Mouse (Mus musculus) forebrain, postnatal 0 days (tissue): ENCODE measurements at regions not wholly inside any gene's neighbourhood (a gene's known extent, or its start where the extent isn't known, plus 50 kb on each side); places are given as distances from the start of the nearest gene placed in this dataset.
A peak's percentile ranks its signal among the peaks of the same experiment; 100 is the strongest.
"Not testable (repeated sequence)": the region's sequence is repeated elsewhere in the genome, so short reads cannot be mapped to it uniquely, and the experiment has no call there.

Experiments
- ATAC-seq: fragments of 200-750 bp; cut with Nextera tagmentation; 2 replicates; pipeline ENCODE4 v1.8.0; 2017; ENCODE audit warnings: mild to moderate bottlenecking, moderate library complexity
- DNase-seq: peaks from one replicate; pipeline ENCODE4 v3.0.0-alpha.2; 2015
- H3K27ac ChIP-seq: fragments of 300-500 bp; sonication (generic); 2 replicates; pipeline ENCODE4 v1.5.1; 2014; ENCODE audit warnings: low read depth, mild to moderate bottlenecking, antibody characterized with exemption, low read length, moderate library complexity, mixed read lengths
- H3K27me3 ChIP-seq: fragments of 300-500 bp; sonication (generic); 2 replicates; pipeline ENCODE4 v1.6.1; 2014; ENCODE audit warnings: mild to moderate bottlenecking, low read length, mixed read lengths; ENCODE audit not compliant: insufficient read depth
- H3K36me3 ChIP-seq: fragments of 300-500 bp; sonication (generic); 2 replicates; pipeline ENCODE4 v1.6.1; 2014; ENCODE audit warnings: mild to moderate bottlenecking, moderate library complexity; ENCODE audit not compliant: insufficient read depth
- H3K4me1 ChIP-seq: fragments of 300-500 bp; sonication (generic); 2 replicates; pipeline ENCODE4 v1.6.1; 2014; ENCODE audit warnings: antibody characterized with exemption; ENCODE audit not compliant: insufficient read depth
- H3K4me2 ChIP-seq: fragments of 300-500 bp; sonication (generic); 2 replicates; pipeline ENCODE4 v1.6.1; 2014; ENCODE audit warnings: low read depth, mild to moderate bottlenecking, moderate library complexity
- H3K4me3 ChIP-seq: fragments of 300-500 bp; sonication (generic); 2 replicates; pipeline ENCODE4 v1.5.1; 2014; ENCODE audit warnings: low read depth, low read length, mixed read lengths
- H3K9ac ChIP-seq: fragments of 300-500 bp; sonication (generic); 2 replicates; pipeline ENCODE4 v1.6.1; 2014; ENCODE audit warnings: mild to moderate bottlenecking
- H3K9me3 ChIP-seq: fragments of 300-500 bp; sonication (generic); 2 replicates; pipeline ENCODE4 v1.6.1; 2016; ENCODE audit warnings: low read length
- CTCF ChIP-seq: sonication (generic); IDR thresholded peaks from 2 replicates; pipeline ENCODE4 v1.5.1; 2016; ENCODE audit warnings: antibody characterized with exemption, control low read depth, low read depth
- WGBS: fragments of 180-500 bp; shearing (Covaris S2); extraction: QIAGEN DNeasy Blood & Tissue Kit; methylation state at CpG from one replicate; pipeline ENCODE4 v1.1.7; 2014; 5-methylcytosine and 5-hydroxymethylcytosine counted together

GRCm38 (mm10) chr12:114009391-114009790 is 465.7 kb downstream of the Adam6a start:
- H3K36me3 ChIP-seq = no peaks in the 10 kb centered on the region
- no peak for DNase-seq
- H3K4me1 ChIP-seq = no peaks in the 10 kb centered on the region
- no peaks in the 10 kb centered on the region for H3K9me3 ChIP-seq
- H3K9ac ChIP-seq = no peak overlapping the region
- H3K4me2 ChIP-seq = no peak overlapping the region
- TF ChIP-seq CTCF = no peak
- H3K27ac ChIP-seq = no peak overlapping the region
- no peaks in the 10 kb centered on the region for H3K27me3 ChIP-seq
- no peak for ATAC-seq
- H3K4me3 ChIP-seq = no peak overlapping the region
- 51% methylated on average over 2 of the region's 2 CpGs for WGBS

- H3K27me3 ChIP-seq, DNase-seq, H3K4me1 ChIP-seq, H3K9ac ChIP-seq, ATAC-seq, H3K4me3 ChIP-seq, H3K36me3 ChIP-seq, H3K4me2 ChIP-seq, H3K9me3 ChIP-seq, H3K27ac ChIP-seq: not testable (repeated sequence)
- TF ChIP-seq CTCF = peak; percentile 17; the same call in 1 of the 2 replicates
- WGBS = 26% methylated on average over 4 of the region's 4 CpGs
Measured at GRCm38 (mm10) chr12:114012860-114013259, 469.2 kb downstream of the Adam6a start.

- not testable (repeated sequence) for H3K36me3 ChIP-seq, DNase-seq, H3K4me1 ChIP-seq, H3K9me3 ChIP-seq, H3K27me3 ChIP-seq, H3K9ac ChIP-seq, H3K4me3 ChIP-seq, H3K4me2 ChIP-seq, H3K27ac ChIP-seq, ATAC-seq
- 68% methylated on average over 2 of the region's 2 CpGs for WGBS
Measured at GRCm38 (mm10) chr12:114037011-114037410, 493.3 kb downstream of the Adam6a start.

- H3K9ac ChIP-seq, H3K4me3 ChIP-seq, H3K9me3 ChIP-seq, H3K36me3 ChIP-seq, H3K4me1 ChIP-seq, ATAC-seq, H3K27ac ChIP-seq, H3K27me3 ChIP-seq, DNase-seq, H3K4me2 ChIP-seq: not testable (repeated sequence)
- TF ChIP-seq CTCF = 0 out of 2 replicates have a peak, but pooled peaks have one; percentile 3
- 65% methylated on average over 8 of the region's 8 CpGs for WGBS
Measured at GRCm38 (mm10) chr12:114047991-114048390, 504.3 kb downstream of the Adam6a start.

GRCm38 (mm10) chr12:114053341-114053740 is 509.6 kb downstream of the Adam6a start:
- no peak for ATAC-seq

GRCm38 (mm10) chr12:114059615-114060014 is 515.9 kb downstream of the Adam6a start:
- Histone ChIP-seq H3K27me3 (no peaks in the 10 kb centered on the region), H3K36me3 (no peaks in the 10 kb centered on the region), H3K4me2 (no peak overlapping the region), H3K4me3 (no peak overlapping the region), H3K9ac (no peak overlapping the region), H3K9me3 (no peaks in the 10 kb centered on the region), H3K4me1 (no peaks in the 10 kb centered on the region), H3K27ac (no peak overlapping the region)
- WGBS = 52% methylated on average over 3 of the region's 3 CpGs
- TF ChIP-seq CTCF = no peak
- ATAC-seq (no peak), DNase-seq (no peak)

More at GRCm38 (mm10) chr12:114053341-114053740, 509.6 kb downstream of the Adam6a start:
- no peak for DNase-seq
- H3K27me3 ChIP-seq = no peaks in the 10 kb centered on the region
- H3K27ac ChIP-seq = no peak overlapping the region
- H3K4me3 ChIP-seq = no peak overlapping the region
- no peaks in the 10 kb centered on the region for H3K4me1 ChIP-seq
- no peak for TF ChIP-seq CTCF
- no peak overlapping the region for H3K9ac ChIP-seq
- 95% methylated on average over 2 of the region's 2 CpGs for whole genome bisulfite sequencing
- no peaks in the 10 kb centered on the region for H3K36me3 ChIP-seq
- H3K9me3 ChIP-seq = no peaks in the 10 kb centered on the region
- no peak overlapping the region for H3K4me2 ChIP-seq

- Histone ChIP-seq H3K4me3 (no peak overlapping the region), H3K9ac (no peak overlapping the region), H3K36me3 (no peaks in the 10 kb centered on the region), H3K27me3 (no peaks in the 10 kb centered on the region), H3K4me2 (no peak overlapping the region), H3K27ac (no peak overlapping the region), H3K4me1 (no peaks in the 10 kb centered on the region), H3K9me3 (0 out of 2 replicates have a peak, but pooled peaks cover 17% of the 10 kb centered on the region)
- no peak for TF ChIP-seq CTCF
- ATAC-seq (no peak), DNase-seq (no peak)
Measured at GRCm38 (mm10) chr12:114067166-114067565, 523.5 kb downstream of the Adam6a start.

- WGBS = 85% methylated on average over 4 of the region's 4 CpGs
- H3K4me2 ChIP-seq, H3K4me1 ChIP-seq, H3K4me3 ChIP-seq, H3K36me3 ChIP-seq, H3K27ac ChIP-seq, DNase-seq, H3K27me3 ChIP-seq, H3K9me3 ChIP-seq, H3K9ac ChIP-seq, ATAC-seq: not testable (repeated sequence)
Measured at GRCm38 (mm10) chr12:114108731-114109130, 565.0 kb downstream of the Adam6a start.
